Mouse (Mus musculus): Measurements from ENCODE around the gene Dhx35. TPM values are rescaled to one million over a fixed set of nuclear protein-coding genes. Genes with fewer than 3 reads are reported as not detected.

Gene Dhx35
- polyA plus RNA-seq, 2 experiments from 2014 or later, result 10.0 to 12.4 TPM

DNA sequence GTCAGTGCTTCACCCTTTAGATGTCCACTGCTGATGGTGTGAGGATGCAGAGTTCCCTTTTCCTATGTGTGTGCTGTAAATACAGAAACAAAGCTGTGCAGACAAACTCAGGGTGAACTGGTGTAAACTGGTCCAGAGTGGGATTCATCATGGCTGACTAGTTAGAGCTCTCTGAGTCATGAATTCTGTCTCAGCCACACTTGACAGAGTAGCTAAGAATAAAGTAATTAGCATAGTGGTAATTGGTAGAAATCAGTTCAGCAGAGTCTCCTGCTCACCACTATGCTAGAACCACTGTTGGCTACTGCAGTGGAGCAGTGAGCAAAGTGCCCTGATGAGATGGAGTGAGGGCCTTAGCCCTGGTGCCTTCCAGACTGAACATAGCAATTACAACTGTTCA is 21.1 kb downstream of the Dhx35 start:
- ATAC-seq, result no peak

- no peak for ATAC-seq
Measured at GRCm38 (mm10) chr2:158816239-158816638, 21.6 kb downstream of the Dhx35 start.

DNA sequence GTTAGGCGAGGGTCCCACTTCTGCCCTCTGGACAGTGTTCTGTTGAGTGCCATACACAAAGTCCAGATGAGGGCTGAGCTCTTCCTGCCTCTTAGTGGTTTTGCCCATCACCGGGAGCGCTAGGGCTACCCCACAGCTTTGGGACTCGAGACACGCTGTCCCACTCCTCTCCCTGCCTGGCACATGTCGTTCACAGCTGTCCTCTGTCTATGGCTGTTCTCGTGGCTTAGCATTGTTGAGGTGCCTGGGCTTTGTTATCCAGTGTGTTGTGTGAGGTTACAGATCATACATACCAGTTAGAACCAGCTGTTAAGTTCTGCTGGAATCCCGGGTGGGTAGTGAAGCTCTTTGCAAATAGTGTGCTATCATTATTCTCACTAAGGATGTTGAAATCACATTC is 23.1 kb downstream of the Dhx35 start:
- ATAC-seq, result no peak

- no peak for ATAC-seq
Measured at GRCm38 (mm10) chr2:158828124-158828523, 33.5 kb downstream of the Dhx35 start.

GRCm38 (mm10) chr2:158829746-158830145 is 35.1 kb downstream of the Dhx35 start:
- no peak for ATAC-seq

GRCm38 (mm10) chr2:158833221-158833620 is 38.6 kb downstream of the Dhx35 start:
- ATAC-seq, result no peak

- no peak for ATAC-seq
Measured at GRCm38 (mm10) chr2:158833645-158834044, 39.0 kb downstream of the Dhx35 start.

DNA sequence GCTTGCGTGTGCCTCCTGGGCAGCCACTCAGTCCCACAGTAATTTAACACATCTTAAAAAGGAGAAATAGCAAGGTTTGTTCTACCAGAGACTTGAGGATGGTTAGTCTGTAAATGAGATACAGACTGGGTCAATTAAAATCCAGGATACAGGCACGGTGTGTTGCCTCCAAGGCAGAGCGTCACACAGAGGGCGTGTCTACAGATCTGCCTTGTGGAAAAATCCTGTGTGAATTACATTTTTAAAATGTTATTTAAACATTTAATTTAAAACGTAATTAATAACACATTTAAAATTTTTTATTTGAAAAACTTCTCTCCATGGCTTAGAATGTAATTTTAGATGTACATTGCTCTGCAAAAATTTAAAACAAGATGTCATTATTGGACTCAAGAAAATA is 48.7 kb downstream of the Dhx35 start:
- ATAC-seq, result no peak

DNA sequence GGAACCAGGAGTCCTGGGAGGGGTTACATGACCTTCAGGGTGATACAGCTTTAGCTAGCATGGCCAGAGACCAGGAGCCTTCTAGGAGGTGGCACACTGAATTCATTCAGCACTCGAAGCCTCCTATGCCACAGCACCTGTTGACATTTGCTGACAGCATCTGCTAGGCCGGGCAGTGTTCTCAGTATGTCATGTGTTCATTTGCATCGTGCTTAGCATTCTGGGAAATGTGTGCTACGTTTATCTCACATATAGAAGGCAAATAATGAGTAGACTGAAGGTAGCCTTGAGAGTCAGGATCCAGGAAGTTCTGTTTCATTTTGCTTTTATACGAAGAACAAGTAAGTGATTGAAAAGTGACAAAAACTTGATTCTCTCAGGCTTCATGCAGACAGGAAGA is 50.4 kb downstream of the Dhx35 start:
- no peak for ATAC-seq

DNA sequence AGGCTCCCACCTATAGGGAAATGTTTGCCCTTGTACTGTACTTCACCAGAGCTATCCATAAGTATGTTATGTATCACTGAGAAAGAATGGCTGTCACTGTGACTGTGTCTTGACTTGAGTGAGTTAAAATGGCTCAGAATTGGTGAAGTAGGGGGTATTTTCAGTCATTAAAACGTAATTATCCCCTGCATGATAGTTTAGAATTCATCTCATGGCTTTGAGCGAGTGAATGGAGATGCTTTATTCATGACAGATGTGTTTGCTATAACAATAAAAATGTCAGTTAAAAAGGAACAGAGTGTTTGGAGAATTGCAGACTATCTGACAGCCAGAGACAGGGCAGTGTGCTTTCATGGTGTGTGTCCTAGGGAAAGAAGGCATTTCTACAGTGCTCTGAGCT is 51.6 kb downstream of the Dhx35 start:
- ATAC-seq, result no peak

GRCm38 (mm10) chr2:158847991-158848390 is 53.4 kb downstream of the Dhx35 start:
- no peak for ATAC-seq

DNA sequence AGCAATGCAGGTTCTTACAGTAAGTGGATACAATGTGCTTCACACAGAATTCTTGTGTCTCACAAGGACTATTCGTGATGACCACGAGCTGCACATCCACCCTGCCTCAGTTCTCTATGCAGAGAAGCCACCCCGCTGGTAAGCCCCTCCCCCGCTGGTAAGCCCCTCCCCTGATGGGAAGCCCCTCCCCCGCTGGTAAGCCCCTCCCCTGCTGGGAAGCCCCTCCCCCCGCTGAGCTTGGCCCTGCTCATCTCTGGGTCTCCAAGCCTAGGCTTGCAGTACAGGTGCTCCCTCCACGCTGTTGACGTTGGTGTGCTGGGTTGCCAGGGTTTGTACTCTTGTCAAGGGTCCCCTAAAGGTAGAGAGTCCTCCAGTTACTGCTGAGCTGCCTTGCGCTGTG is 54.8 kb downstream of the Dhx35 start:
- no peak for ATAC-seq

GRCm38 (mm10) chr2:158852579-158852978 is 58.0 kb downstream of the Dhx35 start:
- no peak for ATAC-seq

GRCm38 (mm10) chr2:158856896-158857499 is 62.4 kb downstream of the Dhx35 start:
- ATAC-seq, result no peak

DNA sequence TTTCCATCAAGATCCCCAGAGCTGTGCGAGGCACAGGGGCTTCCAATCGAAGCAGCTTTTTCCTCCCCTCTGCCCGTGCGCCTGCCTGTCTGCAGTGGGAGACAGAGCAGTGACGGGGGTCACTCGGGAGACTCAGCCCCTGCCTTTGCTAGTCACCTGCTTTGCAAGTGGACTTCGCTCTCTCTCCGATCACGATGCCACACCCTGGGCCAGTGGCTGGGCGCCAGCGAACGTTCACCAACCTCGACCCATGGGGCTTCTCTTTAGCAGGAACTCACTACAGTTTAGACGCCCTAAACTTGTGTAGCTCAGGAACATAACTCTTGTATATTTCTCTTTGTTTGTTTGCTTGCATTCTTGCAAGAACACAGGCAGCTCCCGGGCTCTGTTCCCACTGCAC is 63.0 kb downstream of the Dhx35 start:
- ATAC-seq, result no peak

DNA sequence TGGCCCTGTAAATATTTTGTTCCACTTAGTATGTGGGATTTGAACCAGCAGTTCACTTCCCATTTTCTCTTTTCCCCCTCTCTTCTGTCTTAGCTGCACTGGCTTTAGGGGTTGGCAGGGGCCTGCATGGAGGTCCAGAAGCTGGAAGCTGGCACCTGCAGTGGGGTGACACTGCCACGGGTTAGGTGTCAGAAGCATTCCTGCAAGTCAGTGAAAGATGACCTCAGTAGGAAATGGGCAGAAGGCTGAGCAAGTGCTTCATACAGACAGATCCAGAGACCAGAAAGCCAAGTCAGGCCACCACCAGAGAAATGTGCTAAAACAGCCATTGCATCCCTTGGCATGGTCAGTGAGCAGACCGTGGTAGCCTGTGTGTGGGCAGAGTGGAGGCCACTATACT is 66.5 kb downstream of the Dhx35 start:
- ATAC-seq, result no peak

- ATAC-seq, result peak; percentile 36
Measured at GRCm38 (mm10) chr2:158863341-158864125, 68.9 kb downstream of the Dhx35 start.

- no peak for ATAC-seq
Measured at GRCm38 (mm10) chr2:158864126-158864458, 69.5 kb downstream of the Dhx35 start.

GRCm38 (mm10) chr2:158865358-158865757 is 70.8 kb downstream of the Dhx35 start:
- ATAC-seq, result peak; percentile 46

GRCm38 (mm10) chr2:158886571-158886970 is 92.0 kb downstream of the Dhx35 start:
- ATAC-seq, result no peak

DNA sequence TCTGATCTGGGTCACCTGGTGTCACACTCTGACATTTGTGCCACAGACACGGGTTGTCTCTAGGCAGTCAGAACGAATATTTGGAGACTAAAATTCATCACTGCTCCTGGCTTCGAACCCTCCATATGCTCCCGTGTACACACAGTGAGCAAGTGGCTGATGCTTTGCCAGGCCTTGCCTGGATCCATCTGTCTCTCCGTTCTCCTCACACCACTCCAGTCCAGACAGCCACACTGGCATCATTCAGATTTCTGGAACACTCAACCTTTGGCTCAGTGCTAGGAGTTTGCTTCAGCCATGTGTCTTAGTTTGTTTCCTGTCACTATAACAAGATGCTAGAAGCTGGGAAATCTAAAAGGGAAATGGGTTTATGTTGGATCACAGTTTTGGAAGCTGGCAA is 93.9 kb downstream of the Dhx35 start:
- ATAC-seq, result no peak

GRCm38 (mm10) chr2:158889201-158889600 is 94.6 kb downstream of the Dhx35 start:
- ATAC-seq, result no peak

GRCm38 (mm10) chr2:158891319-158891718 is 96.7 kb downstream of the Dhx35 start:
- no peak for ATAC-seq

DNA sequence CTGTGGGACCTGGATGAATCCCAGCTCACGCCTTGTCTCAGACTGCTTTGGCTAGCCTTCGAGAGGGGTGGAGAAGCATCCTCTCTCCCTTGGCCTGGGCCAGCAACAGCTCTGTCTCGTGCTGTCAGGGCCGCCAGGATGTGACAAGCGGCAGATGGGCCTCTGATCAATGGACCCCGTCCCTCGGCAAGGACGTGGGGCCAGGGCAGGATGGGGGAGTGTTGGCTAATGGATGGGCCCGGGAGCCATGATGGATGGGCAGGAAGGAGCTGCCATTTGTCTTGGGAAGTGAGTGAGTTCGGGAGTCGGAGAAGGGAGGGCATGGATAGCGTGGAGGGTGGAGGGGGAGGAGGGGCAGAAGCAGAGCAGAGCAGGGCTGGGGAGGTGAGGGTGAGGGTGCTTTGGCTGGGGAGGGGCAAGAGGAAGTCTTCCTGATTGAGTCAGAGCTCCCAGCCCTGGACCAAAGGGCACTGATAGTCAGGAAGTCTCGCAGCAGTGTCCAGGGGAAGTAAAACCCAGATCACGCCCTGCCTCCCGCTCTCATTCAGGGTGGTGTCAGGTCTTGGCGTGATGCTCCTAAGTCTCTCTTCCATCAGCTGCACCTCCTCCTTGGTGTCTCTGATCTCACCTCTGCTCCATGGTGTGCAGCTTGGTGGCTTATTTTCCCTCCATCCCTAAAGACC is 98.7 kb downstream of the Dhx35 start:
- ATAC-seq, result no peak
